Mouse (Mus musculus) lung, postnatal 4 days (tissue): Measurements from ENCODE around the gene Hilpda.

ENCODE experiments used
- DNase-seq, 2 experiments: peaks; one replicate each; pipeline ENCODE4 v3.0.0; 2021

Hilpda gene

DNA sequence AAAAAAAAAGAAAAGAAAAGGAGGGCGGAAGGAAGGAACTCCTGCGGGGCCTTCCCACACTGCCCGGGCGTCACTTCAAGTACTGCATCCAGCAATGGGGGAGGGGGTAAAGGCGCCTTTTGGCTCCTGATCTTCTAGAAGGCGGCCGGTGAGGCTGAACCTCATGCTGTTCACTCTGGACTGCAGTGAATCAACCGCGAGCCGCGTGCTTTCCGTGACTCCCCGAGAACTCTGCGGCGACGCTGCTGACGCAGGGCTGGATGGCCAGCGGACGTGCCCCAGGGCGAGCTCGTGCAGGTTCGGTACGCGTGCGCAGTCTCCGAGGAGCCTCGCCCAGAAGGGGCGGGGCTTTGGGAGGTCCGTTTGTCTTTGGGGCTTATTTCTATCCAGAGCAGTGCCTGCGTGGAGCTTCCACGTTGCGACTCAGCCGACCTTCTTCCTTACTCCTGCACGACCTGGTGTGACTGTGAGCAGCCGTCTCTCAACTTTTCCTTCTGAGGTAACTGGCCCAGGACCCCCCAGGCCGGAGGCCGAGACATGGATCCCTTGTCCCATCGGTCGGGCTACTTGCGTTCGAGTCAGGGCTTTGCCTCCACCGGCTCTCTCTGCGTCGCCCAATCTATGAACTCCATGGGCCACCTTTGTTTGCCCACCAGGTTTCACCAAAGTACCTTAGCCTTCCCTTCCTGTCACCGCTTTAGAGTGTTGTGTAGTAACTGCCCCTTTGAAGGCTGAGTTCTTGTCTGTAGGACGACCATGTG lies at the start of gene Hilpda:
Gene Hilpda (plus strand): TSS at position 177 of the 761 bp plus-strand sequence.
- peak; percentile 93 to 95 for DNase-seq

DNA sequence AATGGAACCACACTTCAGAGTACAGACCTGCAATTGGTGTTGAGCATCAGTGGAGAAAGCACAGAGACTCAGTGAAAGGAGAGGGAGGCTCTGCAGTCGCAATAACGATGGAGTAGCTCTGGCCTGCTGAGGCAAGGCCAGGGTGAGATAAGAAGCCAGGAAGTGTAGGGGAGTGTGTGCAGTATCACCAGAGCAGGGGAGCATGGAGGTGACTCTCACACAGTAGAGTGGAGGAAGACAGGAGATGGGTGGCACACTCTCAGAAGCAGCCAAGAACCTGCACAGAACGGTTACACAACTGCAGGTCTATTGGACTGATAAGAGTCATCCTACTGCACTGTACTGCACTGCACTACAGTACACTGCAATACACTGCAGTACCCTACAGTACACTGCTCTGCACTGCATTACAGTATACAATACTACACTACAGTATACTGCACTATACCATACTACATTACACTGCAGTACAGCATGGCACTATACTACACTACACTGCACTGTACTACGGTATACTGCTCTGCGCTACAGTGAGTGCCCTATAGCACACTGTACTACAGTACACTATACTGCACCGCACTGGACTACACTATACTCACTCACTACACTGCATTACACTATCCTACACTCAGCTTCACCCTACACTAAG lies 42.9 kb upstream of the Hilpda start:
- DNase-seq, result no peak

DNA sequence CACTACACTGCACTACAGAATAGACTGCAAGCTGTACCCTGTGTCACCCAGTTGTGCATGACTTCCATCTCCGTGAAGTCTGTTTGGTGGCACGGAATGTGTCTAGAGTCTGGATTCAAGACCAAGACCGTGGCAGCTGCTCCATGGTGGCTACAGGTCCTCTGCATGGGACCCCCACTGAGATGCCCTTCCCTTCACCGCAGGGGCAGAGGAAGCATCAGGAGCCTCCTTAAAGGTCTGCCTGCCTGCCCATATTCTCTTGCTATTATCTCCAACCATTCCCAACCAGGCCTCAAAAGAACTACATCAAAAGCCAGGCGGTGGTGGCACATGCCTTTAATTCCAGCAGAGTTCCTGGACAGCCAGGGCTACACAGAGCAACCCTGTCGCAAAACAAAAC lies 41.9 kb upstream of the Hilpda start:
- DNase-seq, result no peak

DNA sequence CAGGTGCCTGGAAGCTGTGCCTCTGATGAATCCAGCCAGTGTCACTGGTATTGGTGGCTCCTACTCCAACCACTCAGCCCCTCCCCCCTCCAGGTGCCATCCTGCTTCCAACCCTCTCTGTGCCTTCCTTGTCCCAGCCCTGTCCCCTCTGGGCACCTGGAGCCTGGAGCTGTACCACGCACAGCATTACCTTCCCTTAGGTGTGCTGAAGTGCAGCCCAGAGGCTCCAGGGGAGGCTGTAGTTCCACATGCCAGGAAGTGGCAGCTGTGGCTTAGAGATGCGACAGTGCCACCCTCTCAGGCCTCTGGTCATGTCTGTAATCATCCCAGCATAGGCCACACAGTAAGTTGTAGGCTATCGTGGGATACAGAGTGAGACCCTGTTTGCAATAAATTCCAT lies 40.5 kb upstream of the Hilpda start:
- no peak for DNase-seq

DNA sequence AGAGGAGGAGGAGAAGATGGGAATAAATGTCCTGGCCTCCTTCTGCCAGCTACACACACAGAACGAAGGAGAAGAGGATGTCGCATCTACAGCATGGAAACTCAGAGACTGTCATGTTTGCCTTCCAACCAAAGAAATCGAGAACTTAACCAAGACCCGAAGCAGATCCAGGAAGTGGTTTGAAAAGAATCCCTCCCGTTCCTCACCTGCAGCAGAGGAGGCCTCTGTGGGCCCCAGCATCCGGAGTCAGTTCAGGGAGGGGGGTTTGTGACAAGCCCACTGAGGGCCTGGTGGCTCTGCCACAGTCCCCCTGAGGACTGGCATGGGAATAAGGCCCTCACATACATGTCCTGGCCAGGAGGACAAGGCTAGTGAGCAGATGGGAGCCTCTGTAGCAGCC lies 40.0 kb upstream of the Hilpda start:
- DNase-seq, result no peak

DNA sequence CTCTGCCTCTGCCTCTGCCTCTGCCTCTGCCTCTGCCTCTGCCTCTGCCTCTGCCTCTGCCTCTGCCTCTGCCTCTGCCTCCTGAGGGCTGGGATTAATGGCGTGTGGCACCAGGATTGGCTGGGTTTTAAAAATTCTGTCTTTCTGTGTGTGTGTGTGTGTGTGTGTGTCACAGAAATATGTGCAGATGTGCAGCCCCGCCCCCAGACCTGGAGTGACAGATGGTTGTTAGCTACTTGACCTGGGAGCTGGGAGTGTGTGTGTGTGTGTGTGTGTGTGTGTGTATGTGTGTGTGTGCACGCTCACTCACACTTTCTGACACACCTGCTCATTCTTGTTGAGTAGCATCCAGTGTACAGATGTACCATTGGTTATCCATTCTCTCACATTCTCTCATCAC lies 38.6 kb upstream of the Hilpda start:
- no peak for DNase-seq

DNA sequence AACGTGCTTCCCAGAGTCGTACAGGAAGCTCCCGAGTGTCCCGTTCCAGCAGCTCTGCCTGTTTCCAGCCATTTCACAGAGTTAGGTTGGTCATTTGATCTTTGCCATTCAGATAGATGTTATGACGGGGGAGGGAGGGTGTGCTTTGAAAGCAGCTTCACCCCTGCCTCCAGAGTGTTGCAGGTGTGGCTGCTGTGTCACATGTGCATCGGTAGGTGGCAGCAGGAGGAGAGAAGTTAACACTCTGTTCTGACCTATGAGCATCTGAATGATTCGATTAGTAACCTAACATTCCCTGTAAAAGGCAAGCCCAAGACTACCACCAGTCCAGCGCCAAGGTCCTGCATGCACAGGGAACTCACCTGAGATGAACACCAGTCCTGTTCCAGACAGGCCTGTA lies 38.0 kb upstream of the Hilpda start:
- DNase-seq, result peak in 1 of 2 experiments; percentile 26

DNA sequence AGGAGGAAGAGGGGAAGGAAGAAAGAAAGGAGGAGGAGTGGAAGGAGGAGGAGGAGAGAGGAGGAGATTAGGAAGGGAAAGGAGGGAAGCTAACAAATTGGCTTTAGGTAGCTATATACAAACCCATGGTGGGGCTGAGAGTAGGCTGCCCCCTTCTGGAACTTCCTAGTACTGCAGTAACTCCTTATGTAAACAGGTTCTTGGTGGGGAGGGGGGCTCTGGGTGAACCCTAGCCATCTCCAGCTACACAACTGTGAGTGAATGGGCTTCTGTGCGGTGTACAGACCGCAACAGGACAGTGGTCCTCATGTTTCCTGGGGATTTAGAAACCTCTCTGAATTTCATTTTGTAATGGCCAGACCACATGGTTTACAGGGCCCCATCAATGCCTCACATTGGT lies 31.5 kb upstream of the Hilpda start:
- DNase-seq, result peak in 1 of 2 experiments; percentile 69

DNA sequence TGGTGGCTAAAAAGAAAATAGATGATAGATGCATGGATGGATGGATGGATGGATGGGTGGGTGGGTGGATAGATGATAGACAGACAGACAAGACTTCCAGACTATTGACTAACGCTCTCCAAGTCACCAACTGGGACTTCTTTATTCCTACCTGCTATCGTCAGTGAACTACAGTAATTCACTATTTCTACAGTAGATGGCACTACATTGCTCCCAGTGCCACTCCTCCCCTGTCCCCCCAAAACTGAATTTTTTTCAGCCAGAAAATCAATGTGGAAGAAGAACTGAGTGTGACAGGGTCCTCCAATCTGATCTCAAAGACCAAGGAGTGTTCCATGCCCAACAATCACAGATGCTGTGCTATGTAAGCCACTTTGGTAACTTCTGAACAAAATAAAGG lies 30.6 kb upstream of the Hilpda start:
- DNase-seq, result no peak

DNA sequence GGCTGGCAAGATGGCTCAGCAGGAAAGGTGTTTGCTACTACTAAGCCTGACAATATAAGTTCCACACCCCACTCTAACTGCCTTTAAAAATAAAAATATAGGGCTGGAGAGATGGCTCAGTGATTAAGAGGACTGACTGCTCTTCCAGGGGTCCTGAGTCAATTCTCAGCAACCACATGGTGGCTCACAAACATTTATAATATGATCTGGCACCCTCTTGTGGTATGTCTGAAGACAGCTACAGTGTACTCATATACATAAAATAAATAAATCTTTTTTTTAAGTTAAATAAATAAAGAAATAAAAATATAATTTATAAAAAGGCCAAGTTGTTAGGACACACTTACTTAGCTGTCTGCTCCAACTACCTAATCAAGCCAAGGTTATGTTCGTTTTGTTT lies 30.0 kb upstream of the Hilpda start:
- DNase-seq, result no peak

DNA sequence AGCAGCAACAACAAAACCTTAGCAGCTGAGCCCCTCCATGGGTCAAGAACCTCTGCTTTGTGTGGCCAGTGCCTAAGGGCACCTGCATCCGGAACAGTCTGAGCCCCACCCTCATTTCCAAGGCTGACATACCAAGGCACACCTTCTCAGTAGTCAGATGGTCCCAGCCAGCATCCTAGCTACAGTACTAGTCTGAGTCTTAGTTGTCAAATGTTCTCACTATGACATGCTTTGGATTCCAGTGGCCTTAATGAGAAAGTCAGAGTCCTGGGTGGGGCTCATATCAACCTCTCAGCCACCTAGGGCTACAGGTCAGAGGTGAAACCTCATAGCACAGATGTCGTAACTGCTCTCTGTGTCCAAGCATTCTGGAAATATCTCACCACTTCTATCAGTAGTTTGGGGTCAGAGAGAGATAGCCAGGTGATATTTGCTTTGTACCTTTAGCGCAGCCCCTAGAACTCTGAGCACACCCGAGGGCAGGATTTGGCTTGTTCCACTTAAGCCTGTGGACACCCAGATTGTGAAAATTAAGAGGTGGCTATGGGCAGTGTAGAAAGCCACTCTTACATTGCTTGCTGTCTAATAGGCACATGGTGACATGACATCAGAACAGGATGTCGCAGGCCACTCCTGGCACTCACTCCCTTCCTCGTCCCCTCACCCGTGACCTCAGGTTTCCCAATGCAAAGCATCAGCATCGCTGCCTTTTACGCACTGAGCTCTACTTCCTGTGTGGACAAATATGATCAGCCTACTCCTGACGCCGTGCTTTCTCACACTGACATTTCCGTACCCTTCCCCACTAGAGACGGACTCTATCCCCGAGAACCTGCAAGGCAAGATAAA lies 26.8 kb upstream of the Hilpda start:
- DNase-seq, result peak; percentile 43 to 58

DNA sequence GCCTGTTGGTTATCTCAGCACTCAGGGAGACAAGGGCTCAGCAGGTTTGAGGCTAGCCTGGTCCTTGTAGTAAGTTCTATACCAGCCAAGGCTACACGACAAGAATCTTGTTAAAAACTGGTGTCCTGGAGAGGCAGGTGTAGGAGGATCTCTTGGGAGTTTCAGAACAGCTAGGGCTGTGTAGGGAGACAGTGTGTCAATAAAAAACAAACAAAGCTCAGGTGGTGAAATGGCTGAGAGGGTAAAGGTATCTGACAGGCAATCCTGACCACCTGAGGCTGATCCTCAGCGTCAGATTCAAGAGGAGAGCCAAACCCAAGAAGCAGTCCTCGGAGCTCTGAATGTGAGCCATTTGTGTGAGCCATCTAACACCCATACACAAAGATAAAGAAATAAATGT lies 26.1 kb upstream of the Hilpda start:
- DNase-seq, result no peak

DNA sequence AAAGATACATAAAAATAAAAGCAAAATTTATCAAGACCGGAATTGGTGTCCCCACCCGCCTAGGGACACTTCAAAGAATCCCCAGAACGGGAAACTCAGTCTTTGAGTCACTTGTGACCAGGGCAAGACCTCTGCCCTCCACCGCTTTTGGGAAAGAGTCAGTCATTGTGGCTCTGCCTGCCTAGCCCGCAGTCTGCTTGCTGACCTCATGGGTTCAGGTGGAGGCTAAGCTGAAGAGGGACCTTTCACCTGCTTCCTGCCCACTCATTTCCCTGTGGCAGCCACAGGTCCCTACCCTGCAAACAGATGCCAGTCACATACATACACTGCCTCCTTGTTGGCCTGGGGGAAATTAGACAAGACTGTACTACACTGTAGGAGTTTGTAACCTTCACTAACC lies 25.7 kb upstream of the Hilpda start:
- no peak for DNase-seq

DNA sequence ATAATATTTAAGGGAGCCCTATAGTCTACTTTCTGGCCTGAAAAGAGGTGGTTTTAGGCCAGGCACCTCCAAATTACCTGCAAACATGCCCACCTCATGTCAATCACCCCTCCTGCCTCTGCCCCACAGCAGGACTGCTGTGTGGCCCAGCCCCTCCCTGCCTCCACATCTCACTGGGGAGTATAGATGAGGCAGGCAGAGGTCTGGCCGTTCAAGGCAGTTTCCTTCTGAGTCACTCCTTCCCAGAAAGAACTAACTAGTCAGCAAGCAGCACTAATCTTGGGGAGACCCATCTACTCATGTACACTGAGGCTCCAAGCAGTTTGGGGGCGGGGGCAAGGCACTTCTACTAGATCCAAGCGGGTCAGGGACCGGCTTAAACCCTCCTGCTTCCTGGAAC lies 25.2 kb upstream of the Hilpda start:
- DNase-seq, result no peak

DNA sequence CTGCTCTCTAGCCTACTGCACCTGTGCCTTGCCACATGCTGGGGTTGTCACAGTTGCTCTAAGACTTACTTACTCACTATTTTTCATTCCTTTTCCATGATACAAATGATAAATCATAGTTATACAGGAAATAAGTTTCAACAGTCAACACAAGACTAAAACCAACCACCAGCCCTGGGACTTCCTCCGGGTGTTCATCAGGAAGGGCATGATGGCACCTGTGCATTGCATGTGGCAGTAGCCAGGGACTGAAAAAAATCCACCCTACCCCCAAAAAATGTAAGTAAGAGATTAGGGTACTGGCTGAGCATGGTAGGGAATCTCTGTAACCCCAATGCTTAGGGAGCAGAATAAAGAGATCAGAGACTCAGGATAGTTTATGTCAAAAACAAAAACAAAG lies 12.9 kb upstream of the Hilpda start:
- DNase-seq, result no peak

DNA sequence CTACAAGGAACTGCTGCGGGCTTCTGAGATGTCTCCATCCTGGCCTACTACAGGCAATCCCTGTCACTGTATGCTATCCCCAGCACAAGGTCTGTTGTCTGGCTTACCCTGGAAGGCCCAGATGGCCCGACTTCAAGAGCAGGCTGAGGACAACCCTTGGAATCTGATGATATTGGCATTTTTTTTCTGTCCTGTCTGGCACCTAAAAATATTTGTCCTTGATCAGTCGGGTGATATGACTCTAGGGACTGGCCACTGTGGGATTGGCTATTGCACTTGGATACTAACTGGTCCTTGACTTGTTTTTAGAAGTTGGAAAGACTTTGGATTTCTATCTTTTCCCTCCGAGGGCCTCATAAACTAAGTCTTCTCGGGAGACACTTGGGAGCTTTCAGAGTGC lies 10.5 kb upstream of the Hilpda start:
- no peak for DNase-seq

DNA sequence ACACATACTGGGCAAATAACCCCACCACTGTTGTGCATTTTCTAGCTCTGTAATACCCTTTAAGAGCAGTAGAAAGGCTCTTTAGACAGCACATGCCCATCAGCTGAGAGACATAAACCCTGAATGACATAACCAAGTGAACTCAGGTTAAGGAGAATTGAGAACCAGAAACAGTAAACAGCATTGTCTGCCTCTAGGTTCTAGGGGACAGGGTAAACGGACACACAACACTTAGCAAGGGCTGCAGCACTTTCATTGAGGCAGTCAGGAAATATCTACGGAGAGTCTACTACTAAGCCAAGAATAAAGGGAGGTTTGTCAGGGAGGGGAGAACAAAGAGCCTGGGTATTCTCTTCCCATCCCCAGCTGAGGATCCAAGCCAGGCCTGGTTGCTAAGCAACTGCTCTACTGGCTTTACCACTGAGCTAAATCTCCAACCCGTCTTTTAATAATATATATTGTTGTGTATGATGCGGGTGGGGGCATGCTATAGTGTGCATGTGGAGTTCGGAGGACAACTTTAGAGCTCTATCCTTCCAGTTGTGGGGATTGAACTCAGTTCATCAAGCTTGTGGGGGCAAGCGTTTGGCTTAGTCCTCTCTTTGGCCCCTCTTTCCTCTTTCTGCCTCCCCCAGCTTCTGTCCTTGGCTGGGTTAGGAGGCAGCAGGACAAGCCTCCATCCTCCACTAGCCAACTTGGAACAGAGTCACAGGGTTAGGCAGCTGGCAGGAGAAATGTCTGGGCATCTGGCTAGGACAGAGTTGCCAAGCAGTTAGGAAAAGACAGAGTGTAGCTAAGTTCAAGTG lies 8.4 kb upstream of the Hilpda start:
- DNase-seq, result no peak

DNA sequence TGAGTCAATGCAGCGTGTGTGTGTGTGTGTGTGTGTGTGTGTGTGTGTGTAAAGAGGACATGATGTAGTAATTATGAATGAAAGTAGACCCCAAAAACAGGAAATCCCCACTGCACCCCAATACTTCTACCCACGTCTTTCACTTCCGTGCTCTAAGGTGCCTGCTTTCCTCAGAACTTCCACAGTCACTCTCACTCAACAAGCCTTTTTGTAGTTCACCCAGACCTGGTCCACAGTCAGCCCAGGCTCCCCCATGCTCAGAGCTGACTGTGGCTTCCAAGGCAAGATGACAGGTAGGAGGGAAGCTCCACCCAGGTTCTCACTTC lies 7.9 kb upstream of the Hilpda start:
- DNase-seq, result no peak

DNA sequence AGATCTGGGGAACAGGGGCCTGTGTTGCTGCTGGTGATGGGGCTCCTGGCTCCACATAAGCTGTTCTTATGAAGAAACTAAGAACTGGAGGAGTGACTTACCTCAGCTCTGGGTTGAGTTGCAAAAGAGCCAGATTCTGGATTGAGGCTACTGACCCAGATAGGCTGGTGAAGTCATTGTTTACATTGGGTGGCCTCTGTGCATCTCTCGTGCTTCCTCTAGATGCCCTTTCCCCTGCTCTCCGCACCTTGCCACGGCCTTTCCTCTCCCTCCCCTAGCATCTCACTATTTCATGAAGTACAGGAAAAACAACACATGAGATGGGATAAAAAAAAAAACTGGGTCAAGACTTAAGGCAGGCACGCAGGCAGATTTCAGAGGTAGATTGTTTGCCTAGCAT lies 5.4 kb upstream of the Hilpda start:
- no peak for DNase-seq

DNA sequence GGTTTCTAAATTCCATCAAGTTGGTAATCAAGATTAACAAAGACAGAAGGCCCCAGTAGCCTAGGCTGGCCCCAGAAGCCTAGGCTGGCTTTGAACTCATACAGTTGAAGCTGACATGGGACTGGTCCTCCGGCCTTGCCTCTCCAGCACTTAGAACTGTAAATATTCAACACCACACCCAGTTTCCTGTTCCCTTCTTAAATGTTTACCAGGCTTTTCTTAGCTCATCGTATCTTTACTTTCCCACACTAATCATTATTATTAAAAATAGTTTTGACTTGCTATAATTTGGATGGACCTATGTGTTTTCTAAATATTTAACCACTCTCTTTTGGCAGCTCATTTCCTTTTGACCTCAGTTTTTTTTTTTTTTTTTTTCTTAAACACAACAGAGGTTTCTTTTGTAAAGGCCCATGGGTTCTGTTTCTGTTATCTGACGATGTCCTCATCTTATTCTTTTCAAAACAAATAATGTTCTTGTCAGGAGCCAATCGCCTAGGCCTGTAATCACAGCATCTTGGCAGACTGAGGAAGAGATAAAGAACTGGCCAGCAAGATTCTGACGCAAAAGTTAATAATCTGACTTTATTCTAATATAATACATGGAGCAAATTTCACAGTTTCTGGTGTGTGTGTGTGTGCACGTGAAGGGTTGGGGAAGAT lies 3.2 kb upstream of the Hilpda start:
- peak in 1 of 2 experiments; percentile 27 for DNase-seq

DNA sequence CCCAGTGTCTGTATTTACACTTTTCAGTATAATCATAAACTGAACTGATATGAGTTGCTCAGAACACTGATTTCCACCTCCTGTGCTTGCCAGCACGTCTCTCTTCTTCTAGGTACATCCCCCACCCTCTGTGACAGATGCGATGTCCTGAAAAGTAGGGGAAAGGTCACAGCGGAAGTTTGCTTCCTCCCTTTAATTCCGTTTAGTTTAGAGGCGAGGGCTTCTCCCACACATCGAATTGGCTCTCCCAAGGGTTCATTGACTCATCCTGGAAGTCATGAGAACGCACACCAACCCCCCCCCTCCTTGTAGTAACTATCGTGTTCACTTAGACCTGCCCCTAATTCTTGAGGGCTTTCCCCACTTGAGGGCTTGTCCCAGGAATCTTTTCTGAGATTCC lies 1.3 kb upstream of the Hilpda start:
- DNase-seq, result peak; percentile 38 to 58

DNA sequence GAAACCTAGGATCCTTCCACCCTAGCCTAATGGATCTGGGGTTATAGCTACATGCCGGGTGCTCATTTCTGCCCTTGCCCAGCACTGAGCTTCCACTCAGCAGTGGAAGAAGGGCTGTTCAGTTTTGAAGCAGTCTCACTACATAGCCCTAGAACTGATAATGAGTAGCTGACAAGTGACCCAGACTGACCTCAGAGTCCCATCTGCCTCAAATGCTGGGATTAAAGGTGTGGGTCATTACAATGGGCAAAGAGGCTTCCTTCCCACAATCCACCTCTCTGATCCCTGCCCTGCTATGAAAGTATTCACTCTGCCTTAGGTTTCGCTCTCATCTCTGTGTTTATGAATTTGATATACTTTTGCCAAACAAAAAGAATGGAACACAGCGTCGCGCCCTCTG lies 4.5 kb downstream of the Hilpda start:
- no peak for DNase-seq
